Mouse (Mus musculus): ENCODE results near the gene Sertad2.

The Sertad2 gene

GRCm38 (mm10) chr11:20542739-20543452 is at the start of gene Sertad2:
TSS of gene Sertad2 (plus strand) at chr11:20543253.
- peak; percentile 99 for DNase-seq

- DNase-seq = no peak
These were observed 49.0 kb upstream of the Sertad2 start for GRCm38 (mm10) chr11:20493922-20494626.

GRCm38 (mm10) chr11:20500516-20500915 is 42.5 kb upstream of the Sertad2 start:
- no peak for DNase-seq

GRCm38 (mm10) chr11:20501160-20501955 is 41.7 kb upstream of the Sertad2 start:
- no peak for DNase-seq

GRCm38 (mm10) chr11:20513574-20513973 is 29.5 kb upstream of the Sertad2 start:
- DNase-seq = no peak

- DNase-seq = no peak
These were observed 28.3 kb upstream of the Sertad2 start for GRCm38 (mm10) chr11:20514757-20515156.

GRCm38 (mm10) chr11:20521321-20521720 is 21.7 kb upstream of the Sertad2 start:
- no peak for DNase-seq

GRCm38 (mm10) chr11:20522750-20523149 is 20.3 kb upstream of the Sertad2 start:
- no peak for DNase-seq

- DNase-seq = no peak
These were observed 18.6 kb upstream of the Sertad2 start for GRCm38 (mm10) chr11:20524435-20524834.

GRCm38 (mm10) chr11:20525909-20526308 is 17.1 kb upstream of the Sertad2 start:
- DNase-seq = no peak

GRCm38 (mm10) chr11:20527901-20528300 is 15.2 kb upstream of the Sertad2 start:
- no peak for DNase-seq

- DNase-seq = no peak
These were observed 11.4 kb upstream of the Sertad2 start for GRCm38 (mm10) chr11:20531682-20531991.

GRCm38 (mm10) chr11:20531992-20532881 is 10.8 kb upstream of the Sertad2 start:
- DNase-seq = peak; percentile 56

GRCm38 (mm10) chr11:20533231-20533630 is 9.8 kb upstream of the Sertad2 start:
- no peak for DNase-seq

GRCm38 (mm10) chr11:20537221-20537620 is 5.8 kb upstream of the Sertad2 start:
- DNase-seq = no peak

GRCm38 (mm10) chr11:20538496-20538895 is 4.6 kb upstream of the Sertad2 start:
- DNase-seq = no peak

GRCm38 (mm10) chr11:20541280-20541679 is 1.8 kb upstream of the Sertad2 start:
- DNase-seq = no peak

- DNase-seq = no peak
These were observed 937 bp upstream of the Sertad2 start for GRCm38 (mm10) chr11:20541995-20542637.

- peak; percentile 41 for DNase-seq
These were observed 534 bp downstream of the Sertad2 start for GRCm38 (mm10) chr11:20543453-20544120.

- DNase-seq = no peak
These were observed 1.3 kb downstream of the Sertad2 start for GRCm38 (mm10) chr11:20544376-20544775.

- no peak for DNase-seq
These were observed 1.9 kb downstream of the Sertad2 start for GRCm38 (mm10) chr11:20544801-20545515.

Data from layer of hippocampus, adult 9-11 months (tissue).